Mouse (Mus musculus): ENCODE results near the gene Plet1. TPM values are rescaled to one million over a fixed set of nuclear protein-coding genes. Genes with fewer than 3 reads are reported as not detected.

Gene Plet1
- polyA plus RNA-seq, 1 experiment from 2014 or later = 1.3 TPM

- Histone ChIP-seq H3K4me1 (ENCODE audit: control insufficient read depth, insufficient read depth, low read length) (0 out of 2 replicates have a peak, but pooled peaks cover 2% of the 10 kb centered on the region), H3K4me3 (ENCODE audit: low read length) (no peak overlapping the region), H3K36me3 (ENCODE audit: control insufficient read depth, insufficient read depth, low read length) (no peaks in the 10 kb centered on the region), H3K27ac (ENCODE audit: low read length) (no peak overlapping the region), H3K4me2 (ENCODE audit: low read depth, low read length) (no peak overlapping the region), H3K9ac (ENCODE audit: low read depth, low read length) (no peak overlapping the region), H3K27me3 (replicated peaks; ENCODE audit: control insufficient read depth, insufficient read depth, low read length) (no peaks in the 10 kb centered on the region), H3K9me3 (ENCODE audit: control insufficient read depth, low read length) (no peaks in the 10 kb centered on the region)
- WGBS = 80% methylated on average over 3 of the region's 3 CpGs
- no peak for ATAC-seq
Measured at GRCm38 (mm10) chr9:50499781-50500180, 5.5 kb downstream of the Plet1 start.

- WGBS = 60% methylated on average over 15 of the region's 15 CpGs
- Histone ChIP-seq H3K9me3 (ENCODE audit: control insufficient read depth, low read length) (no peaks in the 10 kb centered on the region), H3K27ac (ENCODE audit: low read length) (no peak overlapping the region), H3K36me3 (ENCODE audit: control insufficient read depth, insufficient read depth, low read length) (no peaks in the 10 kb centered on the region), H3K4me1 (ENCODE audit: control insufficient read depth, insufficient read depth, low read length) (peaks cover 4% of the 10 kb centered on the region; the same call in 1 of the 2 replicates), H3K9ac (ENCODE audit: low read depth, low read length) (peak overlapping the region; percentile 53; the same call in 1 of the 2 replicates), H3K27me3 (replicated peaks; ENCODE audit: control insufficient read depth, insufficient read depth, low read length) (no peaks in the 10 kb centered on the region), H3K4me2 (ENCODE audit: low read depth, low read length) (peak overlapping the region; percentile 54), H3K4me3 (ENCODE audit: low read length) (peak overlapping the region; percentile 40; the same call in 1 of the 2 replicates)
- ATAC-seq = no peak
Measured at GRCm38 (mm10) chr9:50500467-50500973, 6.2 kb downstream of the Plet1 start.

- H3K4me3 ChIP-seq (ENCODE audit: low read length) = peak overlapping the region; percentile 40
- WGBS = 20% methylated on average over 14 of the region's 14 CpGs
- H3K27me3 ChIP-seq (replicated peaks; ENCODE audit: control insufficient read depth, insufficient read depth, low read length) = no peaks in the 10 kb centered on the region
- H3K27ac ChIP-seq (ENCODE audit: low read length) = no peak overlapping the region
- H3K4me1 ChIP-seq (ENCODE audit: control insufficient read depth, insufficient read depth, low read length) = peaks cover 6% of the 10 kb centered on the region; the same call in 1 of the 2 replicates
- peak overlapping the region; percentile 53 for H3K9ac ChIP-seq (ENCODE audit: low read depth, low read length)
- ATAC-seq = peak; percentile 87
- H3K36me3 ChIP-seq (ENCODE audit: control insufficient read depth, insufficient read depth, low read length) = no peaks in the 10 kb centered on the region
- peak overlapping the region; percentile 54 for H3K4me2 ChIP-seq (ENCODE audit: low read depth, low read length)
- no peaks in the 10 kb centered on the region for H3K9me3 ChIP-seq (ENCODE audit: control insufficient read depth, low read length)
Measured at GRCm38 (mm10) chr9:50500974-50501501, 6.7 kb downstream of the Plet1 start.

- 86% methylated on average over 3 of the region's 3 CpGs for WGBS
- no peak overlapping the region for H3K4me2 ChIP-seq (ENCODE audit: low read depth, low read length)
- H3K9me3 ChIP-seq (ENCODE audit: control insufficient read depth, low read length) = no peaks in the 10 kb centered on the region
- ATAC-seq = no peak
- peaks cover 6% of the 10 kb centered on the region; the same call in 1 of the 2 replicates for H3K4me1 ChIP-seq (ENCODE audit: control insufficient read depth, insufficient read depth, low read length)
- H3K9ac ChIP-seq (ENCODE audit: low read depth, low read length) = no peak overlapping the region
- H3K4me3 ChIP-seq (ENCODE audit: low read length) = no peak overlapping the region
- no peaks in the 10 kb centered on the region for H3K36me3 ChIP-seq (ENCODE audit: control insufficient read depth, insufficient read depth, low read length)
- H3K27ac ChIP-seq (ENCODE audit: low read length) = no peak overlapping the region
- no peaks in the 10 kb centered on the region for H3K27me3 ChIP-seq (replicated peaks; ENCODE audit: control insufficient read depth, insufficient read depth, low read length)
Measured at GRCm38 (mm10) chr9:50502949-50503348, 8.6 kb downstream of the Plet1 start.

DNA sequence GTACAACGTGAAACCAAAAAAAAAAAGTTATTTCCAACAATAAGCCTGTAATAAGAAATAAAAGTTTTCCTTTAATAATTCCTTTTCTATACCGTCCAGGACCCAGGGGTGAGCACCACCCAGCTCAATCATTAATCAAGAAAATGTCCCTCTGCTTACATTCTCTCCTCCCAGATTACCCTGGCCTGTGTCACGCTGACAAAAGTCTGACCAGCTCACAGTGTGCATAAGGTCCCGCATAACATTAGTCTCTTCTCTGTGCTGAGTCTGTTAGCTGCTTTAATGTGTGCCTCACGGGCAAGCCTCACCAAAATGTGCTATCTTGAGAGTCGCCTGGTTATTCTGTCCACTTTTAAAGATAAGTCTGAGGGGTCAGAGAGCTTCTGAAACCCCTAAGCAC lies 11.1 kb downstream of the Plet1 start:
- peak; percentile 38; the same call in 1 of the 2 replicates for ATAC-seq
- WGBS = 28% methylated on average over 6 of the region's 6 CpGs
- H3K27ac ChIP-seq (ENCODE audit: low read length) = no peak overlapping the region

GRCm38 (mm10) chr9:50507570-50507969 lies 13.2 kb downstream of the Plet1 start:
- H3K27me3 ChIP-seq (replicated peaks; ENCODE audit: control insufficient read depth, insufficient read depth, low read length) = no peaks in the 10 kb centered on the region
- WGBS = 42% methylated on average over 7 of the region's 7 CpGs
- no peak overlapping the region for H3K27ac ChIP-seq (ENCODE audit: low read length)
- H3K36me3 ChIP-seq (ENCODE audit: control insufficient read depth, insufficient read depth, low read length) = no peaks in the 10 kb centered on the region
- no peak overlapping the region for H3K4me3 ChIP-seq (ENCODE audit: low read length)
- no peak overlapping the region for H3K4me2 ChIP-seq (ENCODE audit: low read depth, low read length)
- no peak overlapping the region for H3K9ac ChIP-seq (ENCODE audit: low read depth, low read length)
- ATAC-seq = no peak
- H3K9me3 ChIP-seq (ENCODE audit: control insufficient read depth, low read length) = no peaks in the 10 kb centered on the region
- H3K4me1 ChIP-seq (ENCODE audit: control insufficient read depth, insufficient read depth, low read length) = peaks cover 6% of the 10 kb centered on the region; the same call in 1 of the 2 replicates

More for the DNA sequence above, 11.1 kb downstream of the Plet1 start:
- Histone ChIP-seq H3K4me1 (ENCODE audit: control insufficient read depth, insufficient read depth, low read length) (peaks cover 6% of the 10 kb centered on the region; the same call in 1 of the 2 replicates), H3K27me3 (replicated peaks; ENCODE audit: control insufficient read depth, insufficient read depth, low read length) (no peaks in the 10 kb centered on the region), H3K4me2 (ENCODE audit: low read depth, low read length) (no peak overlapping the region), H3K9ac (ENCODE audit: low read depth, low read length) (peak overlapping the region; percentile 14; the same call in 1 of the 2 replicates), H3K4me3 (ENCODE audit: low read length) (no peak overlapping the region), H3K36me3 (ENCODE audit: control insufficient read depth, insufficient read depth, low read length) (no peaks in the 10 kb centered on the region), H3K9me3 (ENCODE audit: control insufficient read depth, low read length) (no peaks in the 10 kb centered on the region)

DNA sequence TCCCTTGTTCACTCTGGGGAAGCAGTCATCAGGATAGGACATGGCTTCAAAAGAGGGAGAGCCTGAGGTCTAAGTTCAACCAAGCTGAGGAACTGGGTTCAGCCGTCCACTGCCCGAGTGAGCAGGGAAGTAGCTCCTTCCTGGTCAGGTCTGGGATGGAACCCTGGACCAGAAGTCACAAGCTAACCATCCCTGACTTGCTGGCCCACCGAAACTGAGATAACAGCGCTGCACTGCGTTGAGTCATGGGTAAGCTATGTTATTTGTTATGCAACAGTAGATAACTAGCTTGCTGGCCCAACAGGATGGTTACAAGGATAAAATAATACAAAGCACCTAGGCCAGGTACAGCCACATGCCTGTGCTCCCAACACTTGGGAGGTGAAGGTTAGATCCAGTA lies 21.1 kb downstream of the Plet1 start:
- no peaks in the 10 kb centered on the region for H3K27me3 ChIP-seq (replicated peaks; ENCODE audit: control insufficient read depth, insufficient read depth, low read length)
- no peak overlapping the region for H3K9ac ChIP-seq (ENCODE audit: low read depth, low read length)
- peak; percentile 88 for ATAC-seq
- no peak overlapping the region for H3K4me2 ChIP-seq (ENCODE audit: low read depth, low read length)
- no peaks in the 10 kb centered on the region for H3K36me3 ChIP-seq (ENCODE audit: control insufficient read depth, insufficient read depth, low read length)
- no peak overlapping the region for H3K4me3 ChIP-seq (ENCODE audit: low read length)
- no peaks in the 10 kb centered on the region for H3K4me1 ChIP-seq (ENCODE audit: control insufficient read depth, insufficient read depth, low read length)
- H3K9me3 ChIP-seq (ENCODE audit: control insufficient read depth, low read length) = no peaks in the 10 kb centered on the region
- H3K27ac ChIP-seq (ENCODE audit: low read length) = 0 out of 2 replicates have a peak overlapping the region, but pooled peaks have one; percentile 3
- 71% methylated on average over 5 of the region's 5 CpGs for WGBS

DNA sequence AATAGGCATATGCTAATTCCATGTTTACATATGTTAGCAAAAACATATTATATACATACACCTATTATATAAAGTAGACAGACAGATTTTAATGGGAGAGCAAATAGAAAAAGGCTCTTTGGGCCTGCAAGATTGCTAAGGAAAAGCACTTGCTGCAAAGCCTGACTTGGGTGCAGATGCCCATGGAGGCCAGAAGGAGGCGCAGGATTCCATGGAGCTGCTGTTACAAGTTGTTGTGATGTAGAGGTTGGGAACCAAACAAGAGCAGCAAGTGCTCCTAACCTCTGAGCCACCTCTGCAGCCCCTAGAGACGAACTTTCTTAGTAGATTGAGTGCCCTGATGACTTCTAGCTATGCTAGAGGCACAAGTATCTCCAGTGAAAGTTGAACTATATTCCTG lies 24.5 kb downstream of the Plet1 start:
- Histone ChIP-seq H3K36me3 (ENCODE audit: control insufficient read depth, insufficient read depth, low read length) (no peaks in the 10 kb centered on the region), H3K27me3 (replicated peaks; ENCODE audit: control insufficient read depth, insufficient read depth, low read length) (no peaks in the 10 kb centered on the region), H3K4me1 (ENCODE audit: control insufficient read depth, insufficient read depth, low read length) (no peaks in the 10 kb centered on the region), H3K4me3 (ENCODE audit: low read length) (no peak overlapping the region), H3K27ac (ENCODE audit: low read length) (no peak overlapping the region), H3K9me3 (ENCODE audit: control insufficient read depth, low read length) (no peaks in the 10 kb centered on the region), H3K9ac (ENCODE audit: low read depth, low read length) (no peak overlapping the region), H3K4me2 (ENCODE audit: low read depth, low read length) (no peak overlapping the region)
- no peak for ATAC-seq
- 19% methylated on average over 2 of the region's 2 CpGs for WGBS

DNA sequence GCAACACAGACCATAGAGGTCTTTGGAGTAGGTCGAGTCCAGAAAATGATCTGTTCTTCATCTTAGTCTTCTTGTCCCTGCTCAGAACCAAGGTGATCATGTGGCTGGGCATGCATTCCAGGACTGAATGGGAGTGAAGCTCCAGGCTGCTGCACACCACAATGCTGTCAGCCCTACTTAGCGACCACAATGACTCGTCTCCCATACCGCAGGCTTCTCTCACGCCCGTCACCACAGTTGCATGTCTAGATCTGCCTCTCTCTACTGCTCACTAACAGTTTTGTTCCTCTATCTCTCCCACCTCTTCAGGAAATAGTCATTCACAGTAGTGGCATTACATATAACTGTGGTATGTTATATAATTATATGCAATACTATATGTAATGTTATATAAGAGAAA lies 26.4 kb downstream of the Plet1 start:
- H3K9me3 ChIP-seq (ENCODE audit: control insufficient read depth, low read length) = no peaks in the 10 kb centered on the region
- no peak for ATAC-seq
- H3K4me1 ChIP-seq (ENCODE audit: control insufficient read depth, insufficient read depth, low read length) = no peaks in the 10 kb centered on the region
- H3K4me3 ChIP-seq (ENCODE audit: low read length) = no peak overlapping the region
- no peaks in the 10 kb centered on the region for H3K27me3 ChIP-seq (replicated peaks; ENCODE audit: control insufficient read depth, insufficient read depth, low read length)
- 89% methylated on average over 6 of the region's 6 CpGs for WGBS
- H3K27ac ChIP-seq (ENCODE audit: low read length) = no peak overlapping the region
- no peak overlapping the region for H3K4me2 ChIP-seq (ENCODE audit: low read depth, low read length)
- no peaks in the 10 kb centered on the region for H3K36me3 ChIP-seq (ENCODE audit: control insufficient read depth, insufficient read depth, low read length)
- H3K9ac ChIP-seq (ENCODE audit: low read depth, low read length) = no peak overlapping the region

All from intestine, embryonic 16.5 days (tissue).